Mouse (Mus musculus) testis, adult 2 months (tissue): ENCODE results near the gene Crygn.

Experiments
- CTCF ChIP-seq: fragments of 200-500 bp; IDR thresholded peaks from 2 replicates; pipeline ENCODE4 v1.5.1; 2012; ENCODE audit warnings: low read depth, mild to moderate bottlenecking, inconsistent platforms, low read length, moderate library complexity; ENCODE audit not compliant: control insufficient read depth, insufficient read depth, insufficient replicate concordance
- POLR2A ChIP-seq: fragments of 200-500 bp; IDR thresholded peaks from 2 replicates; pipeline ENCODE4 v1.6.1; 2012; ENCODE audit warnings: low read depth, mild to moderate bottlenecking, inconsistent platforms, low read length, moderate library complexity; ENCODE audit not compliant: control insufficient read depth

DNA sequence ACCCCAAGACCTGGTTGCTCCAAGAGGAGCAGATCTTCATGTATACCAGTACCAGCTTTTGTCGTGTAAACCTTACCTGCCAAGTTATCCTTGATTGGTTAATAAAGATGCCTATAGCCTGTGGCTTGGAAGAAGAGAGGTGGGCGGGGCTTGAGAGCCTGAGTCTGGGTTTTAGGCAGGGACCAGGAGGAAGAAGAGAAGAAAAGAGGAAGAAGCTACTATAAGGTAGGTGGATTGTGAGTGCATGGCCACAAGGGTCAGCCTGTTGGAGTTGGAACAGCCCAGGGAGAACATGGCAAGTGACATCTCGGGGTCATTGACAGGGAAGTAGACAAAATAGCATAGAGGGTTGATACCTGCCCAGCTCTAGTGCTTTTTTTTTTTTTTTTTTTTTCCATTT lies 38.0 kb downstream of the Crygn start:
- no peak for TF ChIP-seq CTCF
- TF ChIP-seq POLR2A = no peak
